Mouse (Mus musculus): ENCODE measurements around the gene A830031A19Rik. TPM values are rescaled to one million over a fixed set of nuclear protein-coding genes. Genes with fewer than 3 reads are reported as not detected.

The A830031A19Rik gene
- polyA plus RNA-seq, 1 experiment: not detected

GRCm38 (mm10) chr11:24098662-24099061 is 23.8 kb upstream of the A830031A19Rik start:
- TF ChIP-seq POLR2A (IDR thresholded peaks at IDR 0.05; ENCODE audit: insufficient read depth, low read depth, low read length): no peak
- TF ChIP-seq CTCF (IDR thresholded peaks at IDR 0.05; ENCODE audit: insufficient read depth, low read depth, low read length): no peak
- 30% methylated on average over 3 of the region's 3 CpGs for WGBS
- no peak overlapping the region for H3K4me3 ChIP-seq (ENCODE audit: insufficient read depth, low read depth, low read length)
- peak overlapping the region; percentile 5; the same call in 1 of the 2 replicates for H3K27ac ChIP-seq (ENCODE audit: insufficient read depth, low read depth, low read length)
- H3K4me1 ChIP-seq (ENCODE audit: control insufficient read depth, insufficient read depth, low read length): peaks cover 41% of the 10 kb centered on the region

DNA sequence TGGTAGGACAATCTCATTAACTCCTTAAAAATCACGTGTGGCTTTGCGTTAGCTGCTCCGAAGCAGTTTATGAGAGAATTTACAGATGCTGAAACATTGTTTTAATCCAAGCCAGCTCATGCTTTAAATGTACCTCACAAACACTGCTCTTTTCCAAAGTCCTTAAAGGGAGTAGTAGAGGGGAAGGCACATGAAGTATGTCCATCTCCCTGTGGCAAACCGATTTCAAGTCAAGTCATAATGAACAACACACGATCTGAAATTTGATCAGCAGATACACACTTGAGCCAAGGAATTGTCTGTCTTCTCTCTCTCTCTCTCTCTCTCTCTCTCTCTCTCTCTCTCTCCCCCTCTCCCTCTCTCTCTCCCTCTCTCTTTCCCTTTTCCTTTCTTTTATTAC is 23.2 kb upstream of the A830031A19Rik start:
- H3K4me1 ChIP-seq (ENCODE audit: control insufficient read depth, insufficient read depth, low read length): peaks cover 37% of the 10 kb centered on the region
- H3K4me3 ChIP-seq (ENCODE audit: insufficient read depth, low read depth, low read length): no peak overlapping the region
- WGBS: 36% methylated on average over 5 of the region's 5 CpGs
- H3K27ac ChIP-seq (ENCODE audit: insufficient read depth, low read depth, low read length): peak overlapping the region; percentile 58
- TF ChIP-seq POLR2A (IDR thresholded peaks at IDR 0.05; ENCODE audit: insufficient read depth, low read depth, low read length) (no peak), CTCF (IDR thresholded peaks at IDR 0.05; ENCODE audit: insufficient read depth, low read depth, low read length) (no peak)

- no peak overlapping the region for H3K4me3 ChIP-seq (ENCODE audit: insufficient read depth, low read depth, low read length)
- peaks cover 40% of the 10 kb centered on the region for H3K4me1 ChIP-seq (ENCODE audit: control insufficient read depth, insufficient read depth, low read length)
- H3K27ac ChIP-seq (ENCODE audit: insufficient read depth, low read depth, low read length): peak overlapping the region; percentile 49; the same call in 1 of the 2 replicates
- WGBS: 29% methylated on average over 6 of the region's 6 CpGs
- no peak for TF ChIP-seq POLR2A (IDR thresholded peaks at IDR 0.05; ENCODE audit: insufficient read depth, low read depth, low read length)
- TF ChIP-seq CTCF (IDR thresholded peaks at IDR 0.05; ENCODE audit: insufficient read depth, low read depth, low read length): no peak
Measured at GRCm38 (mm10) chr11:24097026-24097425, 22.2 kb upstream of the A830031A19Rik start.

GRCm38 (mm10) chr11:24096483-24096882 is 21.6 kb upstream of the A830031A19Rik start:
- no peak for TF ChIP-seq CTCF (IDR thresholded peaks at IDR 0.05; ENCODE audit: insufficient read depth, low read depth, low read length)
- no peak for TF ChIP-seq POLR2A (IDR thresholded peaks at IDR 0.05; ENCODE audit: insufficient read depth, low read depth, low read length)
- H3K4me1 ChIP-seq (ENCODE audit: control insufficient read depth, insufficient read depth, low read length): peaks cover 38% of the 10 kb centered on the region
- peak overlapping the region; percentile 77 for H3K27ac ChIP-seq (ENCODE audit: insufficient read depth, low read depth, low read length)
- H3K4me3 ChIP-seq (ENCODE audit: insufficient read depth, low read depth, low read length): peak overlapping the region; percentile 16; the same call in 1 of the 2 replicates
- 30% methylated on average over 6 of the region's 6 CpGs for WGBS

GRCm38 (mm10) chr11:24095656-24096353 is 21.0 kb upstream of the A830031A19Rik start:
- 30% methylated on average over 7 of the region's 7 CpGs for WGBS
- TF ChIP-seq POLR2A (IDR thresholded peaks at IDR 0.05; ENCODE audit: insufficient read depth, low read depth, low read length) (no peak), CTCF (IDR thresholded peaks at IDR 0.05; ENCODE audit: insufficient read depth, low read depth, low read length) (no peak)
- H3K27ac ChIP-seq (ENCODE audit: insufficient read depth, low read depth, low read length): peak overlapping the region; percentile 91
- peaks cover 35% of the 10 kb centered on the region for H3K4me1 ChIP-seq (ENCODE audit: control insufficient read depth, insufficient read depth, low read length)
- no peak overlapping the region for H3K4me3 ChIP-seq (ENCODE audit: insufficient read depth, low read depth, low read length)

GRCm38 (mm10) chr11:24095236-24095635 is 20.4 kb upstream of the A830031A19Rik start:
- peak overlapping the region; percentile 32 for H3K4me3 ChIP-seq (ENCODE audit: insufficient read depth, low read depth, low read length)
- WGBS: 20% methylated on average over 9 of the region's 9 CpGs
- peaks cover 30% of the 10 kb centered on the region for H3K4me1 ChIP-seq (ENCODE audit: control insufficient read depth, insufficient read depth, low read length)
- TF ChIP-seq POLR2A (IDR thresholded peaks at IDR 0.05; ENCODE audit: insufficient read depth, low read depth, low read length) (no peak), CTCF (IDR thresholded peaks at IDR 0.05; ENCODE audit: insufficient read depth, low read depth, low read length) (no peak)
- H3K27ac ChIP-seq (ENCODE audit: insufficient read depth, low read depth, low read length): peak overlapping the region; percentile 91

DNA sequence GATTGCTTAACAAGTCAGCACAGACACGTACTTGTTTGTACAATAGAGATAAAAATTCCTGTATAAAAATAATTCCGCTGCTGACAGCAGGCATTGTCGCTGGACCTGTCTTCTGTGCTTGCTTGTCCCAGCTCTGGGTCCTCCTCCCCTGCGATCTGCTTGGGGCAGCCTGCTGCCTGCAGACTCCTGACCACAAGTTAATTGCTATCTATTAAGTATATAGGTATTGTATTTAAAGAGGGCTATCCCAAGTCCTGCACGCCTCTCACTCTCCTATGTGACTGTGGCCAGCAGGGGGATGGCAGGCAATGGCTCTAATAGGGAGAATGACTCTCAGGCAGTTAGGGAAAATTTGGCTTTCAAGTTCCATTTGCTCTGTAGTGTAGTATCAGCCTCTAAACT is 19.2 kb upstream of the A830031A19Rik start:
- H3K4me1 ChIP-seq (ENCODE audit: control insufficient read depth, insufficient read depth, low read length): peaks cover 22% of the 10 kb centered on the region
- peak overlapping the region; percentile 91 for H3K27ac ChIP-seq (ENCODE audit: insufficient read depth, low read depth, low read length)
- TF ChIP-seq CTCF (IDR thresholded peaks at IDR 0.05; ENCODE audit: insufficient read depth, low read depth, low read length) (no peak), POLR2A (IDR thresholded peaks at IDR 0.05; ENCODE audit: insufficient read depth, low read depth, low read length) (no peak)
- no peak overlapping the region for H3K4me3 ChIP-seq (ENCODE audit: insufficient read depth, low read depth, low read length)
- 27% methylated on average over 5 of the region's 5 CpGs for WGBS

DNA sequence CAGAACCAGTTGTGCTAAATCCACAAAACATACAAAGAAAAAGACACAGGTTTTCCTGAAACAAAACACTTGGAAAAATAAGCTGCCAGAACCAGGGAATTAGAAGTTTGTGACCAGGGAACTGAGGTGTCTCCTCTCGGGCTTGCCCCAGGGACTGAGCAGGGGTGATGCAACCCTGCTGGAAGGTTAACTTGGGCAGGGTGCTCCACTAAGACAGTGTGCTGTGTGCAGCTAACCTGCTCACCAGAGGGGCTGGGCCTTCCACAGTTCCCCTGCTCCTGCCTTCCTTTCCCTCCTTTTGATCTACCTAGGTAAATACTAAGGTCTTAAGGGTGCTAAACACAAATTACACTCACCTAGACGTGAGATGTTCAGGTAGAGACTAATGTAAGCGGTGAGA is 17.8 kb upstream of the A830031A19Rik start:
- 45% methylated on average over 3 of the region's 3 CpGs for WGBS
- Histone ChIP-seq H3K4me3 (ENCODE audit: insufficient read depth, low read depth, low read length) (peak overlapping the region; percentile 6; the same call in 1 of the 2 replicates), H3K27ac (ENCODE audit: insufficient read depth, low read depth, low read length) (peak overlapping the region; percentile 97), H3K4me1 (ENCODE audit: control insufficient read depth, insufficient read depth, low read length) (peaks cover 19% of the 10 kb centered on the region)
- TF ChIP-seq CTCF (IDR thresholded peaks at IDR 0.05; ENCODE audit: insufficient read depth, low read depth, low read length): no peak
- TF ChIP-seq POLR2A (IDR thresholded peaks at IDR 0.05; ENCODE audit: insufficient read depth, low read depth, low read length): no peak

GRCm38 (mm10) chr11:24091393-24092080 is 16.7 kb upstream of the A830031A19Rik start:
- peaks cover 18% of the 10 kb centered on the region for H3K4me1 ChIP-seq (ENCODE audit: control insufficient read depth, insufficient read depth, low read length)
- no peak for TF ChIP-seq CTCF (IDR thresholded peaks at IDR 0.05; ENCODE audit: insufficient read depth, low read depth, low read length)
- TF ChIP-seq POLR2A (IDR thresholded peaks at IDR 0.05; ENCODE audit: insufficient read depth, low read depth, low read length): no peak
- H3K4me3 ChIP-seq (ENCODE audit: insufficient read depth, low read depth, low read length): peak overlapping the region; percentile 42
- WGBS: 25% methylated on average over 15 of the region's 15 CpGs
- peak overlapping the region; percentile 96 for H3K27ac ChIP-seq (ENCODE audit: insufficient read depth, low read depth, low read length)
